Mouse (Mus musculus): ENCODE measurements at regions not wholly inside any gene's neighbourhood (a gene's known extent, or its start where the extent isn't known, plus 50 kb on each side); places are given as distances from the start of the nearest gene placed in this dataset.
"Not testable (repeated sequence)": the region's sequence is repeated elsewhere in the genome, so short reads cannot be mapped to it uniquely, and the experiment has no call there.

DNA sequence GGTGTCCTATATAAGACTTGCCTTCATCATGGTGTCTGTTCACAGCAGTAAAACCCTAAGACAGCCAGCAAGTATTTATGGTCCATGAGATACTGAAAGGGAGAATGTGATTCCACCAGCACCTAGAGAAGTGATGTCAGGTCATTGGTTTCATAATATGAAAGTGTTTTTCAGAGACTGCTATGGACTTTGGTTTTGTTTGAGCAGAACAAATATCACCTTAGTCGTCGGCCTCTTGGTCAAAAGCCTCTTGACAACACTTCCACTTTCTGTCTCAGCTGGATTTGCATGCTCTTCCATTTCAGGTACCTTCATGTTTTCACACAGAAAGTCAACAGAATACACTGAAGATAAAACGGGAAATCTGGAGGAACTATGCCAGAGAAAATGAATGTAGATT is 56.7 kb upstream of the Lrrc8b start:
- no peaks in the 10 kb centered on the region for H3K27me3 ChIP-seq (replicated peaks)
- 71% methylated on average over 3 of the region's 3 CpGs for WGBS
- H3K27ac ChIP-seq: no peak overlapping the region
- no peaks in the 10 kb centered on the region for H3K9me3 ChIP-seq
- no peaks in the 10 kb centered on the region for H3K4me1 ChIP-seq (replicated peaks)
- no peak overlapping the region for H3K4me3 ChIP-seq (replicated peaks)
- no peaks in the 10 kb centered on the region for H3K36me3 ChIP-seq
- H3K4me2 ChIP-seq (replicated peaks): no peak overlapping the region
- peak; percentile 65 for ATAC-seq
- H3K9ac ChIP-seq: no peak overlapping the region

DNA sequence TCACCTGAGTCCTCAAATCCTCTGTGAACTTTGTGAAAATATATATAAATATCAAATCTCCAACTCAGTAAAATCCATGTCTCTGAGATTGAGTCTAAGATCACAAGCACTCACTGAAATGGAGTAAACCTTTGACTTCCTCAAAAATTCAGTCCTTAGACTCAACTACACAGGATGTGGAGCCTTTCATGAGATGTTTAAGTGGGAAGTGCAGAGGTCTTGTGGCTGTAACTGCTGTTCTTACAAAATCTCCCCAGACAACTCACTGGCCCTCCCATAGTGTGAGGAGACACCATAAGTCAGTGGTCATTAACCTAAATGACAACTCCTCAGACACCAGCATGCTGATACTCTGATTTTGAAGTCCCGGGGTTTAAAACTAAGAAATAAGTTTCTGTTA is 59.2 kb upstream of the Lrrc8b start:
- not testable (repeated sequence) for H3K4me2 ChIP-seq (replicated peaks); H3K27ac ChIP-seq; H3K36me3 ChIP-seq; H3K27me3 ChIP-seq (replicated peaks); H3K4me1 ChIP-seq (replicated peaks); H3K9ac ChIP-seq; H3K9me3 ChIP-seq; H3K4me3 ChIP-seq (replicated peaks); ATAC-seq
- WGBS: 80% methylated on average over 1 of the region's 1 CpGs

DNA sequence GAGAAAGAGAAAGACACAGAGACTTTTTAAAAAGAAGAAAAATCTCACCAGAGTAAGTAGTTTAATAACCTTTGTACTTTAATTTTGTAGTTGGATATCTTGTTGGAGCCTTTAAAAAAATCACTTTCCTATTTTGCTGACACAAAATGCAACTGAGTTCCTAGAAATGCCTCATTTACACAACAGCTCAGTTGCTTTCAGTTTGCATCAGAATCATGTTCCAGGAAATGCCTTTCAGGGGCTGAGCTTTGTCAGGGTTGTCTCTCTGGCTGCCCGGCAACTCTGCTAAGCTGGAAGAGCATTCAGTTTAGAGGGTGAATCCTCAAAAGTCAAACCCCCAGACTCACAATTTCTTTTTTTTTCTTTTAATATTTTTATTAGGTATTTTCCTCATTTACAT is 60.5 kb upstream of the Gbp6 start:
- no peak overlapping the region for H3K27ac ChIP-seq
- no peak overlapping the region for H3K9ac ChIP-seq
- no peaks in the 10 kb centered on the region for H3K36me3 ChIP-seq
- ATAC-seq: no peak
- H3K4me1 ChIP-seq (replicated peaks): no peaks in the 10 kb centered on the region
- H3K9me3 ChIP-seq: no peaks in the 10 kb centered on the region
- no peak overlapping the region for H3K4me3 ChIP-seq (replicated peaks)
- 47% methylated on average over 1 of the region's 1 CpGs for WGBS
- no peak overlapping the region for H3K4me2 ChIP-seq (replicated peaks)
- no peaks in the 10 kb centered on the region for H3K27me3 ChIP-seq (replicated peaks)

DNA sequence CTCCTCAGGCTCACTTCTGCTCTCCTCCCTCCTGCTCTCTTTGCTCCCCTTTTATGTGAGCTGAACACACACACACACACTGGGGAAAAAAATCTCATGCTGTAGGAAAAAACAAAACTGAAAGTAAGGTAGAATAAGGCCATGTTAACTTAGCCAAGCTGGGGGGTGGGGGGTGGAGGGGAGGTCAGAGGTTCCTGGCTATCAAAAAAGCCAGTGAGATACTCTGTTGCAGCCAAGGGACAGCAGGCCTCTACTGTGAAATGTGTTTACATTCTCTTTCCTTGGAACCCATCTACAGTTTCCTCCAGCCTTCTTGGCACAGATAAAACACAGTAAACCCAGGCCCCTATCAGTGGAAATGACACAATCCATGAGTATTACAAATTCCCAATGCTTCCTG is 53.0 kb upstream of the Gbp6 start:
- Histone ChIP-seq H3K4me1 (replicated peaks) (no peaks in the 10 kb centered on the region), H3K9me3 (no peaks in the 10 kb centered on the region), H3K4me3 (replicated peaks) (no peak overlapping the region), H3K27me3 (replicated peaks) (no peaks in the 10 kb centered on the region), H3K9ac (no peak overlapping the region), H3K4me2 (replicated peaks) (no peak overlapping the region), H3K27ac (no peak overlapping the region), H3K36me3 (no peaks in the 10 kb centered on the region)
- ATAC-seq: 0 out of 2 replicates have a peak, but pooled peaks have one; percentile 28

DNA sequence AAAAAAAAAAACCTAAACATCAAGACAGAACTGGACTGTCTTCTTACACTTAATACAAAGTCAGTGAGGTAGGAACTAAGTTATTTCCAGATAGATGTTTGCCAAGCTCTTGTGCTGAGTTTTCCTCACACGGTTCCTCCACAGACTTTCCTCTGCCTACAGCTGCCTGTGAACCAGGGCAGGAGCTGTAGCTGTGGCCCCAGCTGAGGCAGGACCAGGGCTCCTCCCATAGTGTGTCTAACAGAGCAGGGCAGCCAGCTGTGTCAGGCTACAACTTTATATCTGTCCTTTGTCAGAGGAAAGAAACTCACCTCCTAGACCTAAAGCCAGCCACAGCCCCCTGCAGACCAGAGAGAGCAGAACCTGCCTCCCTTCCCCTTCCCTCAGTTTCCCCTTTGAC is 52.5 kb upstream of the Gbp6 start:
- H3K4me3 ChIP-seq (replicated peaks); H3K36me3 ChIP-seq; ATAC-seq; H3K9me3 ChIP-seq; H3K9ac ChIP-seq; H3K4me1 ChIP-seq (replicated peaks); H3K27me3 ChIP-seq (replicated peaks); H3K27ac ChIP-seq; H3K4me2 ChIP-seq (replicated peaks): not testable (repeated sequence)
- 41% methylated on average over 1 of the region's 1 CpGs for WGBS

DNA sequence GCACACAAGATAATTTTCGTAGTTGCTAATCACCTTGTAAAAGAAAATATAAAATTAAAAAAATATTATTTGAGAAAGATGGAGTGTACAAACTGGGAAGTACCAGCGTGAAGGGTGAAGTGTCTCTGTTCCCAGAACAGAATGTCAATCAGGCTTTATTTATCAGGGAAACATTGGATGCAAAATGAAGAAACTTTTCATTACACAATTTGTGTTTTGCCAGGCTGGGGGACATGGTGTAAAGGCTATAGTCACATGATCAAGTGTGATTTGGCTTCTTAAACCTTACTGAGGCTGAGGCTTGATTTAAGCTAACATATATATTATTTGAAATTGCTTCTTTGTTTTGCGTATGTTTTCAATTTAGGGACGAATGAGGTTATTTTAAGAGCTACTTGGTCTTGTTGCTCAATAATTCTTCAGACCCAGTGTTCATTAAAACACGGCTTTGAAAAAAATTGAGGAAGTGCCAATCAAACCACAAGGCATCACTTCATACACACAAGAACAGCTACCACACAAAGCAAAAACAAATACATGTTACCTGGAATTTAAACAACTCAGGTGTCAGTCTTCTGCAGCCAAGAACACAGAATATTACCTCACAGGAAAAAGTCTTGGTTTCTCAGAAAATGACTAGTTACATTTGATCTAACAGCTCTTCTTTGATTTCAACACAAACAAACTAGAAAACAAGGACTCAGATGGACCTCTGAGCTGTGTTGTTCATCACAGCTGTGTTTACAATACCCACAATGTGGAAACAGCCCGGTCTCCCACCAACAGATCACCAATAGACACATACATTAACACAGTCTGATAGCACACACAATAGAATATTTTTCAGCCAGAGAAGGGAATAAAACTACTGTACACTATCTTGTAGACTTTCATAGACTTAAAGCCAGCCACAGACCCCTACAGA is 51.6 kb upstream of the Gbp6 start:
- no peak overlapping the region for H3K4me3 ChIP-seq (replicated peaks)
- H3K27me3 ChIP-seq (replicated peaks): no peaks in the 10 kb centered on the region
- no peaks in the 10 kb centered on the region for H3K4me1 ChIP-seq (replicated peaks)
- no peaks in the 10 kb centered on the region for H3K9me3 ChIP-seq
- no peak overlapping the region for H3K9ac ChIP-seq
- ATAC-seq: no peak
- no peaks in the 10 kb centered on the region for H3K36me3 ChIP-seq
- WGBS: 81% methylated on average over 6 of the region's 6 CpGs
- H3K4me2 ChIP-seq (replicated peaks): no peak overlapping the region
- H3K27ac ChIP-seq: no peak overlapping the region

DNA sequence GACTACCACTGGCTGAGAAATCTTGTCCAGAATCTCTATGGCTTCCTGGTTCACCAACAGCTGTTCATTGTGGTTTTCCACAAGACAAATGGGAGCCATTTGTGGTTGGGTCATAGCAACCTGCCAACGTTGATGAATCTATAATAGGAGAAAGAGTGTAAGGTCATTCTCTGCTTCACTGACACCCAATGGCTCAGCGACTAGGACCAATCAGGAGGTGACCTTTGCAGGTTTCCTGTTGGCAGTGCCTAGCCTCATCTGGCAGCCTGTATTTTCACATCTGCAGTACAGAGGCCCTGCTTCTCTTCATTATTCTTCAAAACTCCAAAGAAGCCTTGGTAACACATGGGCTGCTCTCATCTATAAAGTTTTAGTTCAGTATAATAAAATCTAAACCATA is 50.3 kb upstream of the Gbp6 start:
- not testable (repeated sequence) for H3K4me1 ChIP-seq (replicated peaks); H3K27me3 ChIP-seq (replicated peaks); H3K9ac ChIP-seq; H3K27ac ChIP-seq; H3K9me3 ChIP-seq; ATAC-seq; H3K4me2 ChIP-seq (replicated peaks); H3K36me3 ChIP-seq; H3K4me3 ChIP-seq (replicated peaks)
- WGBS: 71% methylated on average over 2 of the region's 2 CpGs

Measured in intestine, embryonic 15.5 days (tissue).